Mouse (Mus musculus): ENCODE data around the gene Smyd2.

GRCm38 (mm10) chr1:189860112-189860941 is 61.8 kb downstream of the Smyd2 start:
- TF ChIP-seq POLR2A (IDR thresholded peaks at IDR 0.05; ENCODE audit: insufficient read length, low read depth) (no peak), TCF12 (IDR thresholded peaks at IDR 0.05; ENCODE audit: insufficient read depth, poor library complexity, severe bottlenecking) (no peak), MYOG (IDR thresholded peaks at IDR 0.05; ENCODE audit: control insufficient read depth in 1 of 3, insufficient read depth in 1 of 3, insufficient read length in 2 of 3, low read depth in 2 of 3) (no peak), CEBPB (IDR thresholded peaks at IDR 0.05; ENCODE audit: insufficient read depth, poor library complexity, severe bottlenecking) (no peak), POLR2AphosphoS2 (IDR thresholded peaks at IDR 0.05; ENCODE audit: insufficient read length, low read depth) (no peak), E2F4 (IDR thresholded peaks at IDR 0.05; ENCODE audit: insufficient read depth) (no peak)

Data from myocyte (in vitro differentiated cells).